Mouse (Mus musculus) neural tube, embryonic 14.5 days (tissue): ENCODE data around the gene Zkscan1. TPM values are rescaled to one million over a fixed set of nuclear protein-coding genes. Genes with fewer than 3 reads are reported as not detected.
"Not testable (repeated sequence)": the region's sequence is repeated elsewhere in the genome, so short reads cannot be mapped to it uniquely, and the experiment has no call there.

Source experiments
- ATAC-seq: fragments of 200-750 bp; cut with Nextera tagmentation; 2 replicates; pipeline ENCODE4 v1.8.0; 2017; ENCODE audit warnings: low read depth, mild to moderate bottlenecking, moderate TSS enrichment, moderate library complexity
- H3K27ac ChIP-seq: fragments of 300-500 bp; sonication (generic); 2 replicates; pipeline ENCODE4 v1.5.1; 2014; ENCODE audit warnings: low read depth, mild to moderate bottlenecking, control low read depth, low read length, moderate library complexity, mixed read lengths
- H3K27me3 ChIP-seq: fragments of 300-500 bp; sonication (generic); 2 replicates; pipeline ENCODE4 v1.6.1; 2014; ENCODE audit warnings: low read length; ENCODE audit not compliant: control insufficient read depth, insufficient read depth
- H3K36me3 ChIP-seq: fragments of 300-500 bp; sonication (generic); 2 replicates; pipeline ENCODE4 v1.6.1; 2014; ENCODE audit warnings: low read length, mixed read lengths; ENCODE audit not compliant: control insufficient read depth, insufficient read depth
- H3K4me1 ChIP-seq: fragments of 300-500 bp; sonication (generic); 2 replicates; pipeline ENCODE4 v1.6.1; 2014; ENCODE audit warnings: low read length; ENCODE audit not compliant: control insufficient read depth, insufficient read depth
- H3K4me2 ChIP-seq: fragments of 300-500 bp; sonication (generic); 2 replicates; pipeline ENCODE4 v1.6.1; 2014; ENCODE audit warnings: mild to moderate bottlenecking, low read depth, low read length, control low read depth
- H3K4me3 ChIP-seq: fragments of 300-500 bp; sonication (generic); 2 replicates; pipeline ENCODE4 v1.5.1; 2014; ENCODE audit warnings: low read depth, low read length, control low read depth, mixed read lengths
- H3K9ac ChIP-seq: fragments of 300-500 bp; sonication (generic); replicated peaks from 2 replicates; pipeline ENCODE4 v1.6.1; 2014; ENCODE audit warnings: low read depth, mild to moderate bottlenecking, control low read depth, low read length, mixed read lengths
- H3K9me3 ChIP-seq: fragments of 300-500 bp; sonication (generic); 2 replicates; pipeline ENCODE4 v1.6.1; 2016; ENCODE audit warnings: low read length; ENCODE audit not compliant: control insufficient read depth
- WGBS: fragments of 180-500 bp; shearing (Covaris S2); extraction: QIAGEN DNeasy Blood & Tissue Kit; methylation state at CpG from one replicate; pipeline ENCODE4 v1.1.7; 2014; 5-methylcytosine and 5-hydroxymethylcytosine counted together
- polyA plus RNA-seq: library from polyadenylated mRNA; unstranded; fragments of >200 nt; fragmentation: Nextera tagmentation; extraction: Ambion mirVana; gene quantifications from 2 replicates; pipeline ENCODE4 v1.2.1, GENCODE M21; 2014

The Zkscan1 gene
- 31.2 and 39.4 TPM in 2 replicates for polyA plus RNA-seq

- Histone ChIP-seq H3K4me2 (peak within 1 kb of the TSS; percentile 89), H3K27me3 (no peaks in the 10 kb centered on the region), H3K9ac (peak within 1 kb of the TSS; percentile 97), H3K36me3 (peaks cover 4% of the 10 kb centered on the region; the same call in 1 of the 2 replicates), H3K27ac (peak within 1 kb of the TSS; percentile 94), H3K9me3 (no peaks in the 10 kb centered on the region), H3K4me1 (peaks cover 12% of the 10 kb centered on the region), H3K4me3 (peak within 1 kb of the TSS; percentile 99)
- 0% methylated on average over 27 of the region's 27 CpGs for WGBS
- ATAC-seq = peak; percentile 96
Measured at GRCm38 (mm10) chr5:138084996-138085395, at the start of gene Zkscan1. Gene Zkscan1, plus strand, starts transcription at chr5:138085084.

GRCm38 (mm10) chr5:138052894-138053293, 32.0 kb upstream of the Zkscan1 start, which contains the start of gene Smok3c:
Gene Smok3c, plus strand, starts transcription at chr5:138053194.
- H3K4me1 ChIP-seq, H3K27me3 ChIP-seq, H3K27ac ChIP-seq, H3K4me2 ChIP-seq, H3K4me3 ChIP-seq, H3K9ac ChIP-seq, H3K36me3 ChIP-seq, H3K9me3 ChIP-seq, ATAC-seq: not testable (repeated sequence)
- WGBS = no CpG with 5 or more reads among the region's 5 CpGs

- no peak overlapping the region for H3K4me2 ChIP-seq
- ATAC-seq = no peak
- H3K27me3 ChIP-seq = no peaks in the 10 kb centered on the region
- no peak overlapping the region for H3K27ac ChIP-seq
- no peaks in the 10 kb centered on the region for H3K9me3 ChIP-seq
- no peak overlapping the region for H3K9ac ChIP-seq
- 90% methylated on average over 4 of the region's 4 CpGs for WGBS
- H3K36me3 ChIP-seq = no peaks in the 10 kb centered on the region
- no peak overlapping the region for H3K4me3 ChIP-seq
- no peaks in the 10 kb centered on the region for H3K4me1 ChIP-seq
Measured at GRCm38 (mm10) chr5:138073803-138074202, 11.1 kb upstream of the Zkscan1 start.

GRCm38 (mm10) chr5:138075684-138076083, 9.2 kb upstream of the Zkscan1 start:
- Histone ChIP-seq H3K4me3 (no peak overlapping the region), H3K9ac (no peak overlapping the region), H3K36me3 (no peaks in the 10 kb centered on the region), H3K27me3 (no peaks in the 10 kb centered on the region), H3K27ac (no peak overlapping the region), H3K4me2 (no peak overlapping the region), H3K9me3 (no peaks in the 10 kb centered on the region), H3K4me1 (no peaks in the 10 kb centered on the region)
- no peak for ATAC-seq
- 76% methylated on average over 3 of the region's 3 CpGs for WGBS

- Histone ChIP-seq H3K9ac (no peak overlapping the region), H3K27ac (no peak overlapping the region), H3K9me3 (no peaks in the 10 kb centered on the region), H3K4me3 (no peak overlapping the region), H3K27me3 (no peaks in the 10 kb centered on the region), H3K4me1 (no peaks in the 10 kb centered on the region), H3K36me3 (no peaks in the 10 kb centered on the region), H3K4me2 (no peak overlapping the region)
- 65% methylated on average over 2 of the region's 2 CpGs for WGBS
- no peak for ATAC-seq
Measured at GRCm38 (mm10) chr5:138076148-138076547, 8.7 kb upstream of the Zkscan1 start.

- WGBS = 86% methylated on average over 5 of the region's 5 CpGs
- no peak for ATAC-seq
- no peak overlapping the region for H3K9ac ChIP-seq
- H3K4me3 ChIP-seq = no peak overlapping the region
- no peaks in the 10 kb centered on the region for H3K9me3 ChIP-seq
- H3K4me1 ChIP-seq = no peaks in the 10 kb centered on the region; the same call in 1 of the 2 replicates
- H3K27ac ChIP-seq = no peak overlapping the region
- no peaks in the 10 kb centered on the region for H3K27me3 ChIP-seq
- no peaks in the 10 kb centered on the region for H3K36me3 ChIP-seq
- H3K4me2 ChIP-seq = no peak overlapping the region
Measured at GRCm38 (mm10) chr5:138080456-138080855, 4.4 kb upstream of the Zkscan1 start.

- Histone ChIP-seq H3K36me3 (no peaks in the 10 kb centered on the region), H3K4me2 (no peak overlapping the region), H3K4me1 (peaks cover 4% of the 10 kb centered on the region), H3K9me3 (no peaks in the 10 kb centered on the region), H3K9ac (no peak overlapping the region), H3K27ac (no peak overlapping the region), H3K27me3 (no peaks in the 10 kb centered on the region), H3K4me3 (no peak overlapping the region)
- no peak for ATAC-seq
- 88% methylated on average over 9 of the region's 9 CpGs for WGBS
Measured at GRCm38 (mm10) chr5:138081446-138081845, 3.4 kb upstream of the Zkscan1 start.

- H3K9ac ChIP-seq = no peak overlapping the region
- no peak for ATAC-seq
- no peak overlapping the region for H3K27ac ChIP-seq
- H3K36me3 ChIP-seq = peaks cover 4% of the 10 kb centered on the region; the same call in 1 of the 2 replicates
- no peak overlapping the region for H3K4me2 ChIP-seq
- peaks cover 12% of the 10 kb centered on the region for H3K4me1 ChIP-seq
- no peaks in the 10 kb centered on the region for H3K27me3 ChIP-seq
- no peak overlapping the region for H3K4me3 ChIP-seq
- no peaks in the 10 kb centered on the region for H3K9me3 ChIP-seq
- 61% methylated on average over 2 of the region's 2 CpGs for WGBS
Measured at GRCm38 (mm10) chr5:138083318-138083900, 1.5 kb upstream of the Zkscan1 start.

- Histone ChIP-seq H3K36me3 (peaks cover 4% of the 10 kb centered on the region; the same call in 1 of the 2 replicates), H3K9me3 (no peaks in the 10 kb centered on the region), H3K4me2 (no peak overlapping the region), H3K9ac (no peak overlapping the region), H3K4me1 (peaks cover 12% of the 10 kb centered on the region), H3K27me3 (no peaks in the 10 kb centered on the region), H3K4me3 (no peak overlapping the region), H3K27ac (no peak overlapping the region)
- ATAC-seq = no peak
- 84% methylated on average over 2 of the region's 2 CpGs for WGBS
Measured at GRCm38 (mm10) chr5:138083936-138084335, 948 bp upstream of the Zkscan1 start.
